Mouse (Mus musculus) left cerebral cortex, adult 8-10 months (tissue): ENCODE results near the gene Ptprt. TPM values are rescaled to one million over a fixed set of nuclear protein-coding genes. Genes with fewer than 3 reads are reported as not detected.

Experiments used
- DNase-seq, 2 experiments: peaks; one replicate each; pipeline ENCODE4 v3.0.0; 2022; ENCODE audit warnings: low spot score in 2 of 2
- total RNA-seq, 4 experiments: library from RNA; stranded (reverse); gene quantifications; 2 replicates each; pipeline ENCODE4 v1.2.4; 2022

Gene Ptprt
- total RNA-seq, 4 experiments from 2014 or later: 83.7 to 100 (median 94.4) TPM

- DNase-seq: no peak
Observed at GRCm38 (mm10) chr2:161982311-161982710, 678.6 kb downstream of the Ptprt start.

- no peak for DNase-seq
Observed at GRCm38 (mm10) chr2:161961179-161962163, 699.5 kb downstream of the Ptprt start.

- DNase-seq: no peak
Observed at GRCm38 (mm10) chr2:161945424-161945823, 715.5 kb downstream of the Ptprt start.

GRCm38 (mm10) chr2:161944689-161945088 lies 716.3 kb downstream of the Ptprt start:
- DNase-seq: no peak

- DNase-seq: no peak
Observed at GRCm38 (mm10) chr2:161941991-161942390, 719.0 kb downstream of the Ptprt start.

GRCm38 (mm10) chr2:161907214-161907613 lies 753.7 kb downstream of the Ptprt start:
- DNase-seq: no peak

GRCm38 (mm10) chr2:161902196-161902595 lies 758.8 kb downstream of the Ptprt start:
- no peak for DNase-seq

- DNase-seq: no peak
Observed at GRCm38 (mm10) chr2:161884446-161884845, 776.5 kb downstream of the Ptprt start.

GRCm38 (mm10) chr2:161882580-161882979 lies 778.4 kb downstream of the Ptprt start:
- DNase-seq: no peak

GRCm38 (mm10) chr2:161880941-161881340 lies 780.0 kb downstream of the Ptprt start:
- DNase-seq: no peak

GRCm38 (mm10) chr2:161865231-161865630 lies 795.7 kb downstream of the Ptprt start:
- DNase-seq: no peak

- DNase-seq: peak in 1 of 2 experiments; percentile 19
Observed at GRCm38 (mm10) chr2:161858813-161859212, 802.1 kb downstream of the Ptprt start.

- DNase-seq: no peak
Observed at GRCm38 (mm10) chr2:161858361-161858760, 802.6 kb downstream of the Ptprt start.

GRCm38 (mm10) chr2:161835001-161835400 lies 825.9 kb downstream of the Ptprt start:
- no peak for DNase-seq

- DNase-seq: no peak
Observed at GRCm38 (mm10) chr2:161833846-161834245, 827.1 kb downstream of the Ptprt start.

- DNase-seq: no peak
Observed at GRCm38 (mm10) chr2:161813326-161813725, 847.6 kb downstream of the Ptprt start.

GRCm38 (mm10) chr2:161808086-161808801 lies 852.7 kb downstream of the Ptprt start:
- DNase-seq: peak in 1 of 2 experiments; percentile 62

- no peak for DNase-seq
Observed at GRCm38 (mm10) chr2:161806287-161807007, 854.5 kb downstream of the Ptprt start.

GRCm38 (mm10) chr2:161799946-161800345 lies 861.0 kb downstream of the Ptprt start:
- DNase-seq: peak in 1 of 2 experiments; percentile 89

- DNase-seq: no peak
Observed at GRCm38 (mm10) chr2:161767528-161767927, 893.4 kb downstream of the Ptprt start.

GRCm38 (mm10) chr2:161713024-161713423 lies 947.9 kb downstream of the Ptprt start:
- DNase-seq: no peak
